Mouse (Mus musculus) lung, postnatal 25 days (tissue): Measurements from ENCODE around the gene Arhgef19.

ENCODE experiments used
- DNase-seq: peaks from one replicate; pipeline ENCODE4 v3.0.0; 2022; ENCODE audit warnings: low spot score

Gene Arhgef19

GRCm38 (mm10) chr4:141267250-141267649, 28.0 kb downstream of the Arhgef19 start:
- no peak for DNase-seq

- no peak for DNase-seq
Measured at GRCm38 (mm10) chr4:141267837-141268236, 28.5 kb downstream of the Arhgef19 start.

DNA sequence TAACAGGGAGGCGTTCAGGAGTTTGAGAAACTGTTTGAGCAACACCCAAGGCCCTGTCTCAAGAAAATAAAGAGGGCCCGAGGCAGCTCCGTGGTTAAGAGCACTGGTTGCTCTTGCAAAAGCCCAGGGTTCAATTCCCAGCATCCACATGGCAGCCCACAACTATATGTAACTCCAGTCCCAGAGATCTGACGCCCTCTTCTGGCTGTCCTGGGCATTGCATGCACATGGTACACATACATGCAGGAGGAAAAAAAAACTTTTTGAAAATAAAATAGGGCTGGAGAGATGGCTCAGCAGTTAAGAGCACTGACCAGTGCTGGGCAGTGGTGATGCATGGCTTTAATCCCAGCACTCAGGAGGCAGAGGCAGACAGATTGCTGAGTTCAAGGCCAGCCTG, 29.1 kb downstream of the Arhgef19 start:
- DNase-seq = no peak

DNA sequence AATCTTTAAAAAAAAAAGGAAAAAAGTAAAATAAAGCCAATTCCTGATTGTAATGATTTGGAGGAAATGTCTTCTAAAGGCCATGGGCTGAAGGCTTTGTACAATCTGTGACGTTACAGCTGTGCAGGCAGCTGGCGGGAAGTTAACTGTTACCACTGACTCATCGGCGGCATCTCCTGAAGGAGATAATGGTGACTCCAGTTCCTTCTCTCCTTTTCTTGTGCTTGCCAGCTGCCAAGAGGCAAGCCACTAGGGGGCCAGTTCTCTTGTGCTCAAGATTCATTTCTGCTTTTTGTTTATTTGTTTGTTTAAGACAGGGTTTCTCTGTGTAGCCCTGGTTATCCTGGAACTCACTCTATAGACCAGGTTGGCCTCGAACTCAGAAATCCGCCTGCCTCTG, 29.8 kb downstream of the Arhgef19 start:
- no peak for DNase-seq

DNA sequence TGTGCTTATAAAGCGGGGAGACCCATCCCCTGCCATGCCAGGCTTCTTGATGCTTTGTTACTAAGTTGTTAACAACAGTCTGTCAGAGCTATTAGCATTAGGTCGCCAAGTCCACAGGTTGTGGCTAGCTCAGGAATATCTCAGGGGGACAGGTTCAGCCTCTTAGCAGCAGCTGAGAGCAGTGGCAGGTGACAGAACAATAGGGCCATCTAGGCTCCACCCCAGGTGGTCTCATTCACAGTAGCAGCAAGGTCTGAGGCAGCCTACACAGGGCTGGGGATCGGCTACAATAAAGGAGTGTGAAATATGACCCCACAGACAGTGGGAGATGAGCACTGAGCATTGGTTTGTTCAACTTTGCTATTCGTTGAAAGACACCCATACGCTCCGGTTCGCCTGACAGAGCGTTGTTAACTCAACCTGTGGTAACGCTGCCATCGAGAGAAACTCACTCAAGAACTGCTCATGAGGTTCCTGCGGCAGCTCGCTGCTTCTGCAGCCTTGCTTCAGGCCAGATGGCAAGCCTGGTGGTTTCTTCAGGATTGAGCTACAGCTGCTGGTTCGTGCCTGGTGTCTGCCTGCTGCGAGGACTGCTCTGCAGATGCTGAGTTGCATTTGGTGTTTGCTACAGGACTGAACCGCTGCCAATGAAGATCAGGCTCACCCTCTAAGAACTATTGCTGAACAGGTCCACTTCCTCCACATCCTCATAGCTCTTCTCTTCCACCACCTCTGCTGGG, 31.1 kb downstream of the Arhgef19 start:
- no peak for DNase-seq

DNA sequence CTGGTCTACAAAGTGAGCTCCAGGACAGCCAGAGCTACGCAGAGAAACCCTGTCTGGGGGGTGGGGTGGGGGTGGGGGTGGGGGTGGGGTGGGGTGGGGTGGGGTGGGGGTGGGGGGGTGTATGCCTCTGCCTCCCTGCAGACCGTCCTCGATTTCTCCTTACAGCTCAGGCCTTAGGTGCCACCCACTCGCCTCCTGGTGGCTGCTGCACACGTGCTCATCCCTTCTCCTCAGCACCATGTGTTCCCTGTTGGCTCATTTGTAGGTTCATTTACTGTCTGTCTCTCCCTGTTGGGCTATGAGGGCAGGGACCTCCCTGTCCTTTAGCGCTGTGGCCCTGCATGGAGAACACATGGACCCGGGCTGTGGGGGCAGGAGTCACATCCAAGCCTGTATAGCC, 31.9 kb downstream of the Arhgef19 start:
- no peak for DNase-seq

DNA sequence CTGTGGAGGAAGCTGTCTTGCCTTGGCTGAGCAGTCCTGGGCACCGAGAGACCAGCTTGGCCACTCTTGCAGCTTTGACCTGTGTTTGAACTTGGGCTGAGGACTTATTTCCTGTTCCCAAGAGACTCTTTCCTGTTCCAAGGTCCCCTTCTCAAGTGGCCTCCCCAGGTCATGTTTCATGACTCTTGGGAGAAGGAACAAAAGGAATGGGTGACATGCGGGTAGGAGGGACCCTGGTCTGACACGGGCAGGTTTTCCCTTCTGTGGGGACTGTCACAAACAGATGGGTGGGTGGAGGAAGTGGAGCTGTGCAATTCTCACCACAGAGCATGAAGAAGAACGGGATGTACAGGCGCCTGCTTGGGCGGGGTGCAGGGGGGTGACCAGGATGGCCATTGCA, 32.4 kb downstream of the Arhgef19 start:
- DNase-seq = peak; percentile 82

DNA sequence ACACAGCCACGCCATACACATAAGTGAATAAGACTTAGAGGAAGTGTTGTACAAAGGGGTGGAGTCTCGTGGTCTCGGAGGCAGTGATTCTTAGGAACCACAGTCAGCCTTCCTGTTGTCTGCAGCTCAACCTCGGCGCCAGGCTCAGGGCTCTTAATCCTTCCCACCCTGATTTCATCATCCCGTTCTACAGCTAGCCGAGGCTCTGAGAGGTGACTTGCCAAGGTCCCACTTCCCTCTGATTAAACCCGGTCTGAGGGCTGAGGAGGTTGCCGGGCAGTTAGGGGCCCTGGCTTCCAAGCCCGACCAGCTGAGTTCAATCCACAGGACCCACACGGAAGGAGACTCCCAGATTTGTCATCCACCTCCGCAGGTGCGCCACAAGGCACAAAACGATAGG, 33.6 kb downstream of the Arhgef19 start:
- DNase-seq = peak; percentile 75

GRCm38 (mm10) chr4:141273296-141273695, 34.0 kb downstream of the Arhgef19 start:
- peak; percentile 89 for DNase-seq

- no peak for DNase-seq
Measured at GRCm38 (mm10) chr4:141274485-141275341, 35.4 kb downstream of the Arhgef19 start.

DNA sequence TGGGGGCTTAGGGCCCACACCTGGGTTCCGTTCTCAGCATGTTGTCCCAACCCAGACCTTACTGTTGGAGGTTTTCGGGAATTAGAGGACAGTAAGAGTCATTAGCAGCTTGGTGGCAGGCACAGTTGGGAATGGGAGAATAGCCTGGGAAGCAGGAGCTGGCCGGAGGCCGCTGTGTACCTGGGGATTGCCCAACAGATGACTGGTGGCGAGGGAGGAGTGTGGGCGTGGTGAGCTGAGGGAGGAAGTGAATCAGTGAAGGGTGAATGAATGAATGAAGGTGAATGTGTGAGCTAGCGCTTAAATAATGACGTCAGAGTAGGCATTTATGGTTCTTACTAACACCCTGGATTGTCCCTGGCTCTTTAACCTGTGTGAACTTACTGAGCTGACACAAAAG, 37.9 kb downstream of the Arhgef19 start:
- peak; percentile 67 for DNase-seq

DNA sequence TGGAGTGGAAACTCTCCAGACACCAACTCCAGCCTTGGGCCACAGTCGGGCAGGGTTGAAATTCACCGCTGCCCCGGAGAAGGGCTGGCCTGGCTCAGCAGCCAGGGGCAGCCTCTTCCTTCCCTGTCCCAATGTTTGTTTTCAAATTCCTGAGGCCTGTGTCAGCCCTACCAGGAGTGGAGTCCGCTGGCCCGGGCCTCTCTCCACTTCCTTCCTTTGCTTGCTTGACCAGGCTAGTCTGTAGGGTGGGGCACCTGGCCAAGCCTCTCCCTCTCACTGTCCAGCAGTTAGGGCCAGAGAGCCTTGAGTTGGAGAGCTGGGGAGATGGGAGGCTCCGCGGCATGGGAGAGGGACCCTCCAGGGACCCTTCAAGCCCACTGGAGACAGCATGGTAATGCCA, 38.9 kb downstream of the Arhgef19 start:
- peak; percentile 96 for DNase-seq

GRCm38 (mm10) chr4:141279327-141279726, 40.0 kb downstream of the Arhgef19 start:
- peak; percentile 70 for DNase-seq

GRCm38 (mm10) chr4:141279783-141280182, 40.5 kb downstream of the Arhgef19 start:
- DNase-seq = no peak

DNA sequence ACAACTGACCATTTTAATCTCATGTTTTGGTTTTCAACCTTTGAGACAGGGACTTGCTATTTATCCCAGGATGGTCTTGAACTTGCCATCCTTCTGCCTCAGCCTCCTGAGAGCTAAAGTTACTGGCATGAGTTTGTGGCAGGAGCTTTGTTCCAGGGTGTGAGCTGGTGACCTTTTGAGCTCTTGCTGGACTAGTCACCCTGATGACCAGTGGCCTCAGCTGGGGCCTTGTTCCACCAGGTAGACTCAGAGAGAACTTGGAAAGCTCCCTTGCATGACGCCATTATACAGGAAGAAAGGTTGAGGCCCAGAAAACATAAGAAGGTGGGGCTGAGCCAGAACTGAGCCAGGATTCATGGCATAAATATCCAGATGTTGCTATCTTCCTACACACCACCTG, 41.2 kb downstream of the Arhgef19 start:
- DNase-seq = no peak

GRCm38 (mm10) chr4:141281153-141281552, 41.9 kb downstream of the Arhgef19 start:
- no peak for DNase-seq

- no peak for DNase-seq
Measured at GRCm38 (mm10) chr4:141281578-141281977, 42.3 kb downstream of the Arhgef19 start.

DNA sequence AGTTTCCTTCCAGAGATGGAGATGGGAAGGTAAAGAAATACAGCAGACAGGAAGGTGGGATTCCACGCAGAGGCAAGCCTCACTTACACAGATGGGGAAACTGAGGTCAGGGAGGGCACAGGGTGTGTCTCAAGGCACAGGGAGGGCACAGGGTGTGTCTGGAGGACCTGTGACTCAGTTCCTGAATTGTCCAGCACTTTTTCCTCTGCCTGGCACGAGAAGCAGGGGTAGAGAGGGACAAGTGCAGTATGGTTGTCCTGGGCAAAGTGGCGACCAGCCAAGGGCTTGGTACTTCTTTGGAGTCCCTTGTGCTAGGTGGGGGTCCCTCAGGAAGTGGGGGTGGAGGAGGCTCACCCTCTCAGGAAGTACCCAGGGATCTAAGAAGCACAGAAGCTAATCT, 42.8 kb downstream of the Arhgef19 start:
- DNase-seq = no peak

- DNase-seq = no peak
Measured at GRCm38 (mm10) chr4:141282623-141283022, 43.3 kb downstream of the Arhgef19 start.

DNA sequence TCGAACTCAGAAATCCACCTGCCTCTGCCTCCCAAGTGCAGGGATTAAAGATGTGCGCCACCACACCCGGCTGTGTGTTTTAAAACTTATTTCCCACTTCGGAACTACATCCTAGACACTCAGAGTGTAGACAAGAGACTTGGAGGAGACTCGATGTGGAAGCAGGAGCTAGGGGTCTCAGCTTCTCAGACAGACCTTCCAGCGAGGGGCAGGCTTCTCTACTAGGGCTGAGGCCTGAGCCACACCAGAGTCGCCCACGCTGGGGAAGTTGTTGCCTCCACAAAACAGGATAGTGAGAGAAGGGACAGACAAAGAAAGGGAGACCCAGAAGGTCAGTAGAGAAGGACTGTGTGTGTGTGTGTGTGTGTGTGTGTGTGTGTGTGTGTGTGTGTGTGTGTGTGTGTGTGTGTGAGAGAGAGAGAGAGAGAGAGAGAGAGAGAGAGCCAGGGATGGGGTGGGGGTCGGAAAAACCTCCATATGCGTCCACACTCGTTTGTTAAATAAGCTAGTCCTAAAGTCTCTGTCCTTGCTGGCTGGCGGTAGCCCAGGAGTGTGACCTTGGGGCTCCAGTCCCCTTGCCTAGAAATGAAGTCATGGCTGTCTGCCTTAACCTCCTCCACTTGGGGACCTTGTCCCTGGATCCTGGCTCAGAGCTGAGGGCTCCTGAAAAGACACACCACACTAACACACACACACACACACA, 44.0 kb downstream of the Arhgef19 start:
- DNase-seq = no peak

DNA sequence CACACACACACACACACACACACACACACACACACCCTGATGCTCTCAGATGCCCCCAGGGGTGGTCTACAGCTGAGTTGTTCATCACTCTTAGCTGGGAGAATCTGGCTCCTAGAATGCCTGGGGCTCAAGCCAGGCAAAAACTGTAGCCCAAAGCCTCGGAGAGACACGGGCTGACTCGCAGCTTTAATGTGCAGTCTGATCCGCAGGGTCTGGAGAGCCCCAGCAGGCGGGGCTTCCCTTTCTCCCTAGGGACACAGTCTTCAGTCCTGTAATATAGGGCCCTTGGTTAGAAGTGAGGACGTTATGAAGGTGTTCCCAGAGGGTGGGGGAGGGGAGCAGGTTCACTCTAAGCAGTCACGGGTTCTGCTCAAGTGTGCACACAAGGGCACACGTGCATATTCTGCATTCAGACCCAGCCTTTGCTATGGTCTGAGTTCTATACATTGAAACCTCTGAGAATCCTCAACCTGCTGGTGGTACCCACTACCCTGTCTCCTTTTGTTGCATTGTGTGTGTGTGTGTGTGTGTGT, 44.6 kb downstream of the Arhgef19 start:
- DNase-seq = no peak

DNA sequence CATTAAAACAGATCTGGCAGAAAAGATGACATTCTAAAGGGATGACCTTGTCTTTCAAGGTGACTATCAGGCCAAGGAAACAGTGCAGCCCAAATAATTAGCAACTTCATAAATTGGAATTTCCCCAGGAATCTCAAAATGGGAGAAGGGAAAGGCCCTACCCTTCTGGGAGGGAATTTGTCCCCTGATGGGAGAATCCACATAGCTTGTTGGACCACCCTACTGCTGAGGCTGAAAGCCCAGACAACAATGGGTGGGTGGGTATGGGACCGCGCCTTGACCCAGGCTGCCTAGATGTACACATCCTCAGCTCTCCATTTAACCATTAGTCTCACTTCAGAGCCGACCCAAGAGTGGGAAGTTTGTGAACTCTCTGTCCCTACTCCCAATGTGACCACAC, 45.2 kb downstream of the Arhgef19 start:
- no peak for DNase-seq
